Mouse (Mus musculus): ENCODE measurements around the gene Plp2. TPM values are rescaled to one million over a fixed set of nuclear protein-coding genes. Genes with fewer than 3 reads are reported as not detected.

Plp2 gene
- total and polyA plus RNA-seq, 2 experiments from 2014 or later, result 12.9 to 25.2 TPM

DNA sequence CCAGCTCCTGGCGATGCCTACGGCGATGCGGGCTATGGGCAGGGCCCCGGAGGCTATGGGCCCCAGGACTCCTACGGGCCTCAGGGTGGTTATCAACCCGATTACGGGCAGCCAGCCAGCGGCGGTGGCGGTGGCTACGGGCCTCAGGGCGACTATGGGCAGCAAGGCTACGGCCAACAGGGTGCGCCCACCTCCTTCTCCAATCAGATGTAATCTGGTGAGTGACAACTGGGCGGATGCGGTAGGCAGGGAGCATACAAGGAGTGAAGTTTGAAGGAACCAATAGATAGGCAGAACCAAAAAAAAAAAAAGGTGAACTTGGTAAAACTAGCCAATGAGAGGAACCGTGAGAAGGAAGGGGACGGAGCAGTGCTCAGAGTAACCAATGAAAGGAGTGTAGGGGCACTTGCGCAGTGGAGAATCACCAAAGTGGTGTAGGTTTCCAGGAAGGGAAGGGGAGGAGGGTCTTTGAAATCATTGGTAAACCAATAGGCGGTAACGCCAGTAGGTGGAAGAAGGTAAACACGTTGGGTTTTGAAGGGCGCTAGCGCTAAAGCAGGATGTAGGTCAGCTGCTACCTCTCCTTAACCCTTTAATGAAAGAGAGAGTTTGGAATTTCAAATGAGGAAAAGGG is 22.4 kb downstream of the Plp2 start:
- DNase-seq (ENCODE audit: low spot score), result peak; percentile 84
- H3K36me3 ChIP-seq (ENCODE audit: insufficient read depth, low read length), result no peaks in the 10 kb centered on the region
- H3K4me3 ChIP-seq (ENCODE audit: low read length), result peak overlapping the region; percentile 25
- H3K4me1 ChIP-seq (ENCODE audit: insufficient read depth, low read length), result no peaks in the 10 kb centered on the region
- H3K27ac ChIP-seq, result peak overlapping the region; percentile 65
- WGBS, result 30% methylated on average over 25 of the region's 25 CpGs
- peak; percentile 95 for ATAC-seq
- peak; percentile 35 for TF ChIP-seq CTCF (IDR thresholded peaks at IDR 0.05; ENCODE audit: low read depth)
- peak overlapping the region; percentile 50; the same call in 1 of the 2 replicates for H3K9ac ChIP-seq (replicated peaks; ENCODE audit: low read length)
- no peaks in the 10 kb centered on the region for H3K27me3 ChIP-seq (ENCODE audit: insufficient read depth, low read length)
- H3K4me2 ChIP-seq (ENCODE audit: low read depth, low read length), result peak overlapping the region; percentile 53
- no peaks in the 10 kb centered on the region for H3K9me3 ChIP-seq (ENCODE audit: low read length)

- Histone ChIP-seq H3K9ac (replicated peaks; ENCODE audit: low read length) (no peak overlapping the region), H3K27ac (no peak overlapping the region), H3K9me3 (ENCODE audit: low read length) (no peaks in the 10 kb centered on the region), H3K4me2 (ENCODE audit: low read depth, low read length) (no peak overlapping the region), H3K27me3 (ENCODE audit: insufficient read depth, low read length) (no peaks in the 10 kb centered on the region), H3K4me3 (ENCODE audit: low read length) (no peak overlapping the region), H3K4me1 (ENCODE audit: insufficient read depth, low read length) (no peaks in the 10 kb centered on the region), H3K36me3 (ENCODE audit: insufficient read depth, low read length) (no peaks in the 10 kb centered on the region)
- ATAC-seq, result no peak
- peak; percentile 67 for TF ChIP-seq CTCF (IDR thresholded peaks at IDR 0.05; ENCODE audit: low read depth)
- DNase-seq (ENCODE audit: low spot score), result peak; percentile 84
- 16% methylated on average over 5 of the region's 5 CpGs for WGBS
These were observed 25.8 kb downstream of the Plp2 start for GRCm38 (mm10) chrX:7645349-7645748.

- 46% methylated on average over 12 of the region's 12 CpGs for WGBS
- Histone ChIP-seq H3K4me1 (ENCODE audit: insufficient read depth, low read length) (no peaks in the 10 kb centered on the region), H3K9me3 (ENCODE audit: low read length) (no peaks in the 10 kb centered on the region), H3K27me3 (ENCODE audit: insufficient read depth, low read length) (no peaks in the 10 kb centered on the region), H3K27ac (no peak overlapping the region), H3K4me2 (ENCODE audit: low read depth, low read length) (peak overlapping the region; percentile 57), H3K4me3 (ENCODE audit: low read length) (peak overlapping the region; percentile 10; the same call in 1 of the 2 replicates), H3K9ac (replicated peaks; ENCODE audit: low read length) (no peak overlapping the region), H3K36me3 (ENCODE audit: insufficient read depth, low read length) (no peaks in the 10 kb centered on the region)
- peak; percentile 12 for DNase-seq (ENCODE audit: low spot score)
- no peak for ATAC-seq
- TF ChIP-seq CTCF (IDR thresholded peaks at IDR 0.05; ENCODE audit: low read depth), result no peak
These were observed 30.4 kb downstream of the Plp2 start for GRCm38 (mm10) chrX:7640785-7641184.

- no peaks in the 10 kb centered on the region for H3K27me3 ChIP-seq (ENCODE audit: insufficient read depth, low read length)
- TF ChIP-seq CTCF (IDR thresholded peaks at IDR 0.05; ENCODE audit: low read depth), result no peak
- H3K9me3 ChIP-seq (ENCODE audit: low read length), result no peaks in the 10 kb centered on the region
- H3K27ac ChIP-seq, result peak overlapping the region; percentile 84
- H3K4me3 ChIP-seq (ENCODE audit: low read length), result peak overlapping the region; percentile 46
- DNase-seq (ENCODE audit: low spot score), result peak; percentile 39
- peak; percentile 52 for ATAC-seq
- H3K4me2 ChIP-seq (ENCODE audit: low read depth, low read length), result peak overlapping the region; percentile 57
- H3K9ac ChIP-seq (replicated peaks; ENCODE audit: low read length), result peak overlapping the region; percentile 68
- no peaks in the 10 kb centered on the region for H3K36me3 ChIP-seq (ENCODE audit: insufficient read depth, low read length)
- WGBS, result 32% methylated on average over 13 of the region's 13 CpGs
- H3K4me1 ChIP-seq (ENCODE audit: insufficient read depth, low read length), result no peaks in the 10 kb centered on the region
These were observed 31.5 kb downstream of the Plp2 start for GRCm38 (mm10) chrX:7639536-7640325.

DNA sequence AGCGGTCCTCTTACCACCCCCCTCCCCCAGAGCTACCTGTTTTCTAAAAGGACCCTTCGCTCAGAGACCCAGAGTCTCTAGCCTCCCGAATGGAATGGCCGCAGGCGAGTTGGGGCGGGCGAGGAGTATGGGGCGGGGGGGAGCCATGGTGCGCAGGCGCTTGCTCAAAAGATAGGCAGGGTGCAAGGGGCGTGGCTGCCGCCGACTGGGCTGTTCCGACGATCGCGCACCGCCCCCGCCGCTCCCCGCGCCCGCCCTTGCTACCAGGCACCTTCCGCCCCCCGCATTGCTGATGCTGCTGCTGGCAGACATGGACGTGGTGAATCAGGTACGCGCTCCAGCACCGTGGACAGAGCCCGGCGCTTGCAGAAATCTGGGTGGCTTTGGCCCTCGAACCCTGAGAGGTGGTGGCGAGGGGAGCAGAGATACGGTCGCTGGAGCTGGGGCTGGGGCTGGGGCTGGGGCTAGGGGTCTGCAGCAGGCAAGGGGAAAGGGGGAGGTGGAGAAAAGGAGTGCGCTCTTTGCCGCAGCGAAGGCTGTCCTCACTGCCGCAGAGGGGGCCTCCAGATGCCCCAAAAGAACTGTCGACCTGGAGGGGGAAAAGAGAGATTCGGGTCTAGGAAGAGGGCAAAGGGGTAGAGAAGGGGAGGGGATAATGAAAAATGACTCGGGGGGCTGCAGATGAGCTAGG is 32.6 kb downstream of the Plp2 start, which contains the start of gene Syp:
Gene Syp, plus strand, starts transcription at position 71 of the 691 bp plus-strand sequence.
- peak within 1 kb of the TSS; percentile 46 for H3K4me3 ChIP-seq (ENCODE audit: low read length)
- DNase-seq (ENCODE audit: low spot score), result peak; percentile 86
- H3K27ac ChIP-seq, result peak within 1 kb of the TSS; percentile 84
- H3K36me3 ChIP-seq (ENCODE audit: insufficient read depth, low read length), result no peaks in the 10 kb centered on the region
- H3K4me2 ChIP-seq (ENCODE audit: low read depth, low read length), result peak within 1 kb of the TSS; percentile 57
- peak; percentile 89 for ATAC-seq
- no peaks in the 10 kb centered on the region for H3K27me3 ChIP-seq (ENCODE audit: insufficient read depth, low read length)
- no peaks in the 10 kb centered on the region for H3K9me3 ChIP-seq (ENCODE audit: low read length)
- TF ChIP-seq CTCF (IDR thresholded peaks at IDR 0.05; ENCODE audit: low read depth), result no peak
- no peaks in the 10 kb centered on the region for H3K4me1 ChIP-seq (ENCODE audit: insufficient read depth, low read length)
- peak within 1 kb of the TSS; percentile 68 for H3K9ac ChIP-seq (replicated peaks; ENCODE audit: low read length)
- 32% methylated on average over 32 of the region's 42 CpGs for WGBS

DNA sequence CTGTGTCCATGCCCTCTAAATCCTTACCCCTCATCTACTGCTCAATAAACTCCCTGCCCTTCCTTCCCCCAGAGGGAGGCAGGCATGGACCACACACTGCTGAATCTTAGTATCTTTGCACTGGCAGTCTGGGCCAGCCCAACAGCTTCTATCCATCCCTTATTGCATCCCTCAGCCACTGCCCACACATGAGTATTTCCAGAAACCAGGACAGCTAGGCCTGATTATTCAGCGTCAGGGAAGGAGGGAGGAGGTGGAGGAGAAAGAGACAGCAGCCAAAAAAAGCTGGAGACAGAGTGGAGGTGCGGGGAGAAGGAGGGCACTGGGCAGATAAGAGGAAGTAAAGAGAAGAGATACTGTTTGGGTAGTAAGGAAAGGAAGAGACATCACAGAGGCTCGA is 36.1 kb downstream of the Plp2 start:
- Histone ChIP-seq H3K4me2 (ENCODE audit: low read depth, low read length) (no peak overlapping the region), H3K36me3 (ENCODE audit: insufficient read depth, low read length) (no peaks in the 10 kb centered on the region), H3K4me1 (ENCODE audit: insufficient read depth, low read length) (no peaks in the 10 kb centered on the region), H3K4me3 (ENCODE audit: low read length) (no peak overlapping the region), H3K27me3 (ENCODE audit: insufficient read depth, low read length) (no peaks in the 10 kb centered on the region), H3K27ac (no peak overlapping the region), H3K9ac (replicated peaks; ENCODE audit: low read length) (no peak overlapping the region), H3K9me3 (ENCODE audit: low read length) (no peaks in the 10 kb centered on the region)
- ATAC-seq (no peak), DNase-seq (ENCODE audit: low spot score) (no peak)
- no peak for TF ChIP-seq CTCF (IDR thresholded peaks at IDR 0.05; ENCODE audit: low read depth)
- WGBS, result 66% methylated on average over 3 of the region's 3 CpGs
